Mouse (Mus musculus) R1 (cell line): ENCODE measurements around the gene Ruvbl2.
"Not testable (repeated sequence)": the region's sequence is repeated elsewhere in the genome, so short reads cannot be mapped to it uniquely, and the experiment has no call there.

Source experiments
- DNase-seq: peaks from one replicate; pipeline ENCODE4 v3.0.0-alpha.2; 2018; ENCODE audit warnings: low read depth, low spot score

Ruvbl2 gene

DNA sequence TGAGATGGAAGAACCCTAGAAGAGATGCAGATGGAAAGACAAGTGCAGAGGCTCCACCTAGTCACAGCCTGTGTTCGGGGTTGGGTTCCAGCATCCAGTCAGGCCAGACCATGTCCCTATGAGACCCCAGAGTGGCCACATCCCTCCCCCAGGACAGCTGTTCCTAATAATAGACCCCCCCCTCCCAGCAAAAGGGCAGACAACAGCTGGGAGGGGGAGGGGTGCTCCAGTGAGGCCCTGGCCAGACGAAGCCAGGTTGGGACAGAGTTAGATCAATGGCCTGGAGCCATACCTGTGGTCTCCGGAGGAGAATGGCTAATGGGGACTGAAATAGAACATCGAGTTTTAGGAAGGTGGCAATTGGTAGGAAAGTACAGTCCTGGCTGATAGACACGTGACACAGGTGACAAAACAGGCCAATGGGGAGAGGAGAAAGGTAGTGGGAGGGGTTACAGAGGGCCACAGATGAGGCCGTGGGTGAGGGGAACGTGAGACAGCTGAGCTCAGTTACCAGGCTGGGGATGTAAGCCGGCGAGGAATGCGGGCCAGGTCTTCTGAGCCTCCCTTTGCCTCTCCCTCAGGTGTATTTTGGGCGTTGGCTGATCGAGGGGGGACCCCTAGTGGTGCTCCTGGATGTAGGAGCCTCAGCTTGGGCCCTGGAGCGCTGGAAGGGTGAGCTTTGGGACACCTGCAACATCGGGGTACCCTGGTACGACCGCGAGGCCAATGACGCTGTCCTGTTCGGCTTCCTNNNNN, at the start of gene Ruvbl2:
Gene Ruvbl2 (minus strand): TSS at position 576 of the 756 bp plus-strand sequence.
- DNase-seq = peak; percentile 91

DNA sequence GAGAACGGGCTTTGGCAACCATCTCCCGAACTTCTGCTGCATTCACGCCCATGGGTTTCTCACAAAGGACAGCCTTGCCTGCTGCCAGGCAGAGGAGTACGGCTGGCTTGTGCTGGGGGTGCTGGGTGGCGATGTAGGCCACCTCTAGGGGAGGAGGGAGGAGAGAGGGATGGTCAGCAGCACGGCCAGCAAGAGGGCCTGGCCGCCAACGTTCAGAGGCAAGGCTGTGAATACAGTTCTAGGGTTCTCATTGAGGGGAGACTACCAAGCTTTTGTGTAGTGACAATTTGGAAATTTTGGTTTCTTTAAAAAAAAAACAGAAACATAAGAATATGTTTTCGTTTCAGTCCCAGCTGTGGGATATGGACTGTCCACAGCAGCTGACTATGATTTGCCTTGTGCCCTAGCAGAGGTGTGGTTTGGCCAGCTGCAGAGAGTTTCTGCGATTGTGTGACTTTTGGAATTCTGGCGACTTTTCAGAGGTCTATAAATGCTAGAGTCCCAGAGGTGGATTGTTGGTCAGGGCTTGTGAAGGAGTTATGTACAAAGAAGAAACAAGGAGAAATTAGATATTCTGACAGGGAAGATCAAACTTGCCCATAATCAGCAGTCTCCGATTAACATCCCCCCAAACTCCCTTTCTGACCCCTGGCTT, 49.0 kb upstream of the Ruvbl2 start, which contains the start of gene Gm45808:
Gene Gm45808 (minus strand): TSS at position 51 of the 655 bp plus-strand sequence.
- no peak for DNase-seq

DNA sequence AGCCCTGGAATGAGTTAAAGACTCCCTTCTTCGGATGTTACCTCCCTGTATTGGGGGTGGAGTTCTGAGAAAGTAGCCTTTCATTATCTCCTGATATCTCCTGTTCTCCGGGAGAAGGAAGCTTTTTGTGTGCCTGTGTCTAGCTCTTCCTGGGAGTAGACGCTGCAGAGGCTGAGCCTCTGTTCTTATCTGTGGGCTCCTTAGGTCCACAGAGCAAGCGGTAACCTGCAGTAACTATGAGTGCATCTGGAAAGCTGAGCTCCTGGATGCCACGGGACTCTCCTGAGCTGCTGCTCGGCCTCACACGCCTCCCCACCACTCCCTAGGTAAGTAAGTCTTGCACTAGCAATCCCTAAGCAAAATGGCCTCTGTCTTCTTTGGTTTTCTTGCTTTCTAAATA, 48.3 kb upstream of the Ruvbl2 start:
- DNase-seq = no peak

DNA sequence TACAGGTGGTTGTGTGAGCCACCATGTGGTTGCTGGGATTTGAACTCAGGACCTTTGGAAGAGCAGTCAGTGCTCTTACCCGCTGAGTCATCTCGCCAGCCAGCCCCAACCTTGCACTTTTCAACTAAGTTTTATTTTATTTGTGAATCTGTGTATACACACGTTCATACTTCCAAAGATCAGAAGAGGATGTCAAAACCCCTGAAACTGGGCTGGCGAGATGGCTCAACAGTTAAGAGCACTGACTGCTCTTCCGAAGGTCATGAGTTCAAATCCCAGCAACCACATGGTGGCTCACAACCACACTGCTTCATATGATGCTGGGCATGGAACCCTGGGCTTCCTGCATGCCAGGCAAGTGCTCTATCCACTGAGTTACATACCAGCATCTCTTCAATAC, 47.1 kb upstream of the Ruvbl2 start:
- DNase-seq = not testable (repeated sequence)

DNA sequence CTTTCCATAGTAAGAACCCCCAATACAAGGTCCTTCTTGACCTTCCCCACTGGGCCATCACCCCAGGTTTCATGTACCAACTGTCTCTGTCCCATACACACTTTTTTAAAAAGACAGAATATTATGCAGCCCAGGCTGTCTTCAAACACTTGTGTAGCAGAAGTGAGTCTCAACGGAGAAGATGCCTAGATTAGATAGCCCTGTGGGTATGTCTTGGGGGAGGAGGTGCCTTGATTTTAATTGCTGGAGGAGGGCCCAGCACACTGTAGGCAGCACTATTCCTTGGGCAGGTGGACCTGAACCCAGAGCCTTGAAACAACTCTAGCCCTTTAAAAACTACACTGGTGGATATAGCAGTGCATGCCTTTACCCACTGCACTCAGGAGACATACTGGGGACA, 44.3 kb upstream of the Ruvbl2 start:
- DNase-seq = no peak

DNA sequence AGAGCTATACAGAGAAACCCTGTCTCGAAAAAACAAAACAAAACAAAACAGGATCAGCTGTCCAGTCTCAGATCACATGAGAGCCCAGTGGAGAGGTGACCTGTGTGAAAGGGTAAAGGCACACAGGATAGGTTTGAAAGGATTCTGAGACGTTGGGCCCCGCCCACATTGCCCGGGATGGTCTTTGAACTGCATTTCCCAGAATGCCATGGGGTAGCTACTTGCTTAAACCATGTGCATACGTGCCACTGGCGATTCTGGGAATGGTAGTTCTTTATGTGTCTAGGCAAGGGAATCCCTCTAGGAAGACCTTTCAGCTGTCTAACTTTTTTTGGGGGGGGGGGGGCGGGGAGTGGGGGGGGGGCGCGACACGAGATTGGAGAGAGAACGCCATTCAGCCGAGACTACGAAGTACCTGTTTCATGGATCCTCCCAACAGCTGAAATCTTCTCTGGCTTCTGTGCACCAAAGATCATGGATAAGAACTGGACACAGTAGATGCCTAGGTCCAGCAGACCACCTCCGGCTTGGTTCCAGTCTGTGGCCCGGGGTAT, 43.6 kb upstream of the Ruvbl2 start, which contains the start of gene Tulp2:
Gene Tulp2 (plus strand): TSS at position 504 of the 554 bp plus-strand sequence.
- peak; percentile 94 for DNase-seq

DNA sequence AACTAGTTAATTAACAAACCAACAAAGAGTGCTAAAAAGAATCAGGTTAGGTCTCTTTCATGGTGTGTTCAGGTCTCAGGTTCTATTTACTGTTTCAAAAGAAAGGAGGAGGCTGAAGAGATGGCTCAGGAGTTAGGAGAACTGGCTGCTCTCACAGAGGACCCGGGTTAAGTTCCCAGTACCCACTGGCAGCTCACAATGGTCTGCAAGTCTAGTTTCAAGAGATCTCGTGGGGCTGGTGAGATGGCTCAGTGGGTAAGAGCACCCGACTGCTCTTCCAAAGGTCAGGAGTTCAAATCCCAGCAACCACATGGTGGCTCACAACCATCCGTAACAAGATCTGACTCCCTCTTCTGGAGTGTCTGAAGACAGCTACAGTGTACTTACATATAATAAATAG, 42.4 kb upstream of the Ruvbl2 start:
- not testable (repeated sequence) for DNase-seq

DNA sequence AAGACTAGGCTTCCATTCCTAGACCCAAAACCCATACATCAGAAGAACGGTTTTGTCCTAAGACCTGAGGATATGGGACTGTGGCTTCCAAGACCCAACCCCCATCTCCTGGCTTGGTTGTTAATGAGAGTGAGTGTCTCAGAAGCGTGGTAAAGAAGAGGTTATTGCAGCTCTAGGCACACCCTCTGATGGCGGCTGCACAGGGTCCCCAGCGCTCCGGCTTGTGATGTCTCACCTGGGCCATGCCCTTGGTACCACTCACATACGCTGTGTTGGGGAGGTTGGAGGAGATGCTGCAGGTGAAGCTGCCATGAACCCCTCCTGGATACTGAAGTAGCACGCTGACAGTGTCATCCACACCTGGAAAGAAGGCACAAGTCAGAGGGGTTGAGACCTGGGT, 40.9 kb upstream of the Ruvbl2 start:
- DNase-seq = no peak

DNA sequence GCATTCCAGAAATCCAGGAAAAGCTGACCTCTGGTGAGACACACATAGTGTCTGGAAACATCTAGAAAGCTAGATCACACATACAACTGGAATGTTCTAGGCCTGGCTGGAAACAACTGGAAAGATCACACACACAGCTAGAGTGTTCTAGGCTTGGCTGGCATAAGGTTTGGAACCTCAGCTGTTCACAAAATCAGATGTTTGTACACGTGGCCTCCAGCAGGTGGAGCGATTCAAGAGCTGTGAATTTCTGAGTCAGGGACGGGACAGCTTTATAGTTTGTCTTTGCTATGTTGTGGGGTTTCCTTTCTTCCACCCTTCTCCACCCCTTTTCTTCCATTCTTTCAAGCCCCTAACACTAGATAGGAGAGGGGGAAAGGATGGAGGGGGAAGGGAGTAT, 39.1 kb upstream of the Ruvbl2 start:
- DNase-seq = peak; percentile 80

DNA sequence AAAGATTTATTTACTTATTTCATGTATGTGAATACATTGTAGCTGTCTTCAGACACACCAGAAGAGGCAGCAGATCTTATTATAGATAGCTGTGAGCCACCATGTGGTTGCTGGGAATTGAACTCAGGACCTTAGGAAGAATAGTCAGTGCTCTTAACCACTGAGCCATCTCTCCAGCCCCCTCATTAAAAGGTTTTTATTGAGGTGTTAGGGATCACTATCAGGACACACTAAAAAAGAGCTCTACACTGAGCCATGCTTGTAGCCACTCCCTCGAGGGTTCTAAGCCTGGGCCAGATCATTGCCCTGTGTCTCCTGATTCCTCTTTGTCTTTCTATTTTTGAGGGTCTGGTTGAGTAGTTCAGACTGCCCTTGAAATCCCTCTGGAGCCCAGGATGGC, 38.6 kb upstream of the Ruvbl2 start:
- no peak for DNase-seq

DNA sequence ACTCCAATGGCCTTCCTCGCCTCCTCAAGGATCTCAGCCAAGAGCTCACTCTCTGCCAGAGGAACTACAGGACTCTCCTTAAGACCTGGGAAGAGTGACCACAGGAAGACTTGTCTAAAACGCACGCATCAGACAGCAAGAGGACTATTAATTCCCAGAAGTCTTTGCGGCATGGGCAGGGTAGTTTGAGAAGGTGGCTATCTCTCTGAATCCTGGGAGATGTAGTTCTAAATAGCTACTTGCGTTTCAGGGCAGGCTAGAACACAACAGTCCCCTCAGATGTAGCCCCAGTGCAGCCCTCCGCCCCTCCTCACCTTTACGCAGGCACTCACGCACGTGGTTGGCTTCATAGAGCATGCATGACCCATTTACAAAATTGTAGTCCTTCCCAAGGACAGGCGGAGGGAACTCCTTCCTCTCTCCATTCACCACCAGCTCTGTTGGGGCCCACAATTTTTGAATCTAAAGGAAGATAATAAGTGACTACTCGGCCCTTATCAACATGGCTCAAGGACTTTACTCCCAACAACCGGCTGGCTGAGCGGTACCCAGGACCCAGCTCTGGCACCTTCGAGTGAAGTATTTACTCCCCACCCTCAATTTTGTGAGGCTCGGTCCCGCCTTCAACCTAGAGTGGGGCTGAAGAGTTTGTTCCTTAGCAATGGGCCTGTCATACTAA, 37.5 kb upstream of the Ruvbl2 start:
- peak; percentile 83 for DNase-seq

DNA sequence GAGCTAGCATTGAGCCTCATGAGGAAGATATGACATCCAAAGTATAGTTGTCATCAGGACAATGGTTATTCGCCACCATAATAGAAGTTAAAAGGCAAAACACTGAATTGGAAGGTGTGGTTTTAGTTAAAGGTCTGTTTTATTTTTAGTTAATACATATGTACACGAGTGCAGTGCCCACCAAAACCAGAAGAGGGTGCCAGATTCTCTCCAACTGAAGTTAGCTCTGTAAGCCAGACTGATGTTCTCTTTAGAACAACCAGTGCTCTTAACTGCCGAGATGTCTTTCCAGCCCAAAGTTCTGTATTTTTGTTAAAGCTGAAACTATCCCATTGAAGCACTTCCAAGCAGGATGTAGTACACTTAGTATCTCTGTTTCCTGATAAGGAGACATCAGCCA, 33.0 kb upstream of the Ruvbl2 start:
- DNase-seq = peak; percentile 75

DNA sequence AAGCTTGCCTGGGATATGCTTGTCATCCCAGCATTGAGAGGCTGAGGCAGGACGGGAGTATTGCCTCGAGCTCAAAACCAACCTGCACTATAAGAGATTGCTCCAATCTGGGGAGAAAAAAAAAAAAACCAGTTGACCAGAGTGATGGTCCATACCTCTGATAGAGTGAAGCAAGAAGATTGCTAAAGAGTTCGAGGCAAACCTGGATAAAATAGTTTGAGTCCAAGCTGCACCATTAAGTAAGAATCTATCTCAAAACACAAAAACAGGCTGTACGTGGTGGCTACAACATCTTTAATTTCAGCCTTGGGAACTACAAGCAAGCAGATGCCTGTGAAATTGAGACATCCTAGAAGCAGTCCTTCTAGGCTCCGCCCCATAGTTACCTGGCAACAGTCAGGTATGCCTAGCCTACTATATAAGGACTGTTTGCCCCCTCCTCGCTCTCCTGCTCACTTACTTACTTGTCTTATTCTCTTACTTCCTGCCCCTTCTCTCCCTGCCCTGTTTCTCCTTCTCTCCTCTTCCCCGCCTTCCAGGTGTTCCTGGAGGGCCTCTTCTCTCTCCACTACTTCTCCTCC, 29.3 kb upstream of the Ruvbl2 start:
- DNase-seq = peak; percentile 83

DNA sequence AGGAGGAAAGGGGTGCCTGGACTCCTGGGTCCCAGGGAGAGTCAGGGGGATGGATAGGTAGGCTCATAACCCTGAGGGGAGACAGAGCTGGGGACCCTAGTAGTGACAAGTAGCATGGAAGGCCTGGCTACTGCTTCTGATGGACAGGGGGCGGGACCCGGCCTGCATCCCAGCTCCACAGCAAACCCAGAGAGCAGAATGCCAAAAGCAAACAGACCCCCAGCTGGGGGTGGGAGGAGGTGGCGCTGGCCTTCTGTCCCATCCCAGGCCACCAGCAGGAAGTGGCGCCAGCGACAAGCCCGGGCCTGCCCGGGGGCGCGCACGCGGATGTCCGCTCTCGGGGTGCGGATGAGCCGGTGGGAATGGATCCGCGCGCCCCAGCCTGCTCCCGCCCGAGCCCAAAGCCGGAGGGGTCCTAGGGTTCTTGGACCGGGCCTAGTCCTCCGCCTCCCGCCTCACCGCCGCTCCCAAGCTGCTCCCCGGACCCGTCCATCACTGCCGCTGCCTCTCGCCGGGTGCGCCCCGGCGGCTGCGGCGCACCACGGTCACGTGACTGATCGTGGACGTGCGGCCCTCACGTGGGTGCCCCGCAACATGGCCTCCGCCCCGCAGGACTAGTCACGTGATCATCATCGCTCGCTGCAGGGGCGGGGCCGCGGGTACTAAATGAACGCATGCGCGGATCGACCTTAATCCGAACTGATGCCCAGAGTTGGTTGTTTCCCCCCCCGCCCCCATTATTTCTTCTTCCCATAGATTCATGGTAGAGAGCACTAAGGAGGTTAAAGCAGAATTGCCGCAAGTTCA, 28.6 kb upstream of the Ruvbl2 start, which contains the start of gene Bax:
Gene Bax (minus strand): TSS at position 616 of the 807 bp plus-strand sequence.
- DNase-seq = peak; percentile 96

DNA sequence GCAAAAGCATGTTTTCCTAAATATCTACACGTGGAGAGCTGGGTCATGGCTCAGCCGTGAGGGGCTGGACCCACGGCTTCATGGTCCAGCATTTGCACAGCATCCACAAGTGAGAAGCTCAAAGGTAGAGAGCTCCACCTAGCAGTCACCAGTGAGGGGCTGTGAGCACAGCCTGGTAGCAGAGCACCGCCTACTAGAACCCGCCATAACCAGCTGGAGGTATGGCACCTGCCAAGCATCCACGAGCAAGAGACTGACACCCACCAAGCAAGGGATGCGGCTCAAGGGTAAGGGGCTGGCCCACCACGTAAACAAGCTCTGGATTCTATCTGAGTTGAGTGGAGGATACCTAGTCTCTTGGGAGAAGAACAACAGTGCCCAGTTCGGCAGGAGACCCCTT, 27.7 kb upstream of the Ruvbl2 start:
- peak; percentile 62 for DNase-seq

DNA sequence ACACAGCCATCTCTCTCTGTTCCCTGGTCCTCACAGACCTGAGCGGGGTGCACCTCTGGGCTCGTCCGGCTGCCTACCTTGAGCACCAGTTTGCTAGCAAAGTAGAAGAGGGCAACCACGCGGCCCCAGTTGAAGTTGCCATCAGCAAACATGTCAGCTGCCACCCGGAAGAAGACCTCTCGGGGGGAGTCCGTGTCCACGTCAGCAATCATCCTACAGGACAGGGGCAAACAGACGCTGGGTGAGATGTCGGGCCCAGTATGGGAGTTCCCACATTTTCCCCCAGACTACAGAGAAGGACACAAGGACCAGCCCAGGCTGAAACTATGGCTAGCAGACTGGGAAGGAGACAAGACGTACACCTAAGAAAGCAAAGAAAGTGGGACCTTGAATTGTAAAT, 27.2 kb upstream of the Ruvbl2 start:
- no peak for DNase-seq

DNA sequence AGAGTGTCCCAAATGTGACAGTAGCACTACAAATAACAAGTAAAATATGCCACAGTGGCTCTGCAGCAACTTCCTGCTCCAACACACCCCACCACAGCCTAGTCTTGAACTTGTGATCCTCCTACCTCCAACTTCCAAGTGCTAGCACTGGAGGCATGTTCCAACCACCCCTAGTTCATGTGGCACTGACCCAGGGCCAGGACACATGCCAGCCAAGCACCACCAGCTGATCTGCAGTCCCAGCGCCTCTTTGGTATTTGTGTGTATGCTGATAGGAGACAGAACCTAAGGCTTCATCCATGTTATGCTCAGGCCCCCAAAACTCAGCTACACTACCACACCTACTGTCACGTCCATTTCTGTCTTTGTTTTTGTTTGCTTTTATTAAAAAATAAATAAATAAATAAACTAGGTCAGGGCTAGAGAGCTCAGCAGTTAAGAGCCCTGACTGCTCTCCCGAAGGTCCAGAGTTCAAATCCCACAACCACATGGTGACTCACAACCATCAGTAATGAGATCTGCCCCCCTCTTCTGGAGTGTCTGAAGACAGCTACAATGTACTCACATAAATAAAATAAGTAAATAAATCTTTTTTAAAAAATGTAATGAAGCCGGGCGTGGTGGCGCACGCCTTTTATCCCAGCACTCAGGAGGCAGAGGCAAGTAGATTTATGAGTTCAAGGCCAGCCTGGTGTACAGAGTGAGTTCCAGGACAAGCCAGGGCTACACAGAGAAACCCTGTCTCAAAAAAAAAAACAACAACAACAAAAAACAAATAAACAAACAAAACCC, 26.3 kb upstream of the Ruvbl2 start:
- DNase-seq = no peak

DNA sequence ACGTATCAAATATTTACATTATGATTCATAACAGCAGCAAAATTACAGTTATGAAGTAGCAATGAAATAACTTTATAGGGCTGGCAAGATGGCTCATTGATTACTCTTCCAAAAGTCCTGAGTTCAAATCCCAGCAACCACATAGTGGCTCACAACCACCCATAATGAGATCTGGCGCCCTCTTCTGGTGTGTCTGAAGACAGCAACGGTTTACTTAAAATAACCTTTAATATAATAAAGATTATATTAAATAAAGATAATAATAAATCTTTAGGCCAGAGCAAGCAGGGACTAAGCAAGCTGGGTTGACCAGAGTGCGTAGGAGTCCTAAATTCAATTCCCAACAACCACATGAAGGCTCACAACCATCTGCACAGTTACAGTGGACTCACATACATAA, 25.0 kb upstream of the Ruvbl2 start:
- DNase-seq = not testable (repeated sequence)

DNA sequence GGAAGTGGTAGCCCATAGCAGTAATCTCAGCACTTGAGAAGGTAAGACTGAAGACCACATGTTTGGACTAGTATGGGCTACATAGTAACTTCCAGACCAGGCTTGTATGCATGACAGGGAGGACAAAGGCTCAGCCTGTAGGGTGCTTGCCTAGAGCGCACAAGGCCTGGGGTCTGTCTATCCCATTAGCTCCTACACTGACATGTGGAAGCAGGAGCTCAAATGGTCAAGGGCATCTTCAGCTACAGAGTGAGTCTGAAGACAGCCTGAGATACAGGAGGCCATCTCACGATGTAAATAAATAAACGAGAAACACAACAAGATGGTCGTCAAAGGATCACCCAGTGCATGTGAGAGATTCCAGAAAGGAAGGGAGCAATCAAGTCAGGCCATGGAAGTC, 24.4 kb upstream of the Ruvbl2 start:
- DNase-seq = peak; percentile 55

DNA sequence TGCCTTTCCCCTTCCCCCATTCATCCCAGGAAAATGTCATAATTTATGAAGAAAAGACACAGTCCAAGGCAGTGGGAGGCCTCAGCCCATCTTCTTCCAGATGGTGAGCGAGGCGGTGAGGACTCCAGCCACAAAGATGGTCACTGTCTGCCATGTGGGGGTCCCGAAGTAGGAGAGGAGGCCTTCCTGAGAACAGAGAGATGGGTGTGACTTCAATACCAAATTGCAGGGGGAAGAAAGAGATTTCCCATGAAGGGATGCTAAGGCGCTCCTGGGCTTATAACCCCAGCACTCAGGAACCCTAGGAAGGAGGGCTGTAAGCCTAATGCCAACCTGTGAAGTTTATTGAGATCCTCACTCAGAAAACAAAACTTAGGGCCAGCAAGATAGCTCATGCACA, 23.9 kb upstream of the Ruvbl2 start:
- peak; percentile 47 for DNase-seq
